Comparison of ENCODE assay signal across 14 mouse cellular contexts in genomic region chrX:103521221-103521716, GRCm38 (mm10).
"Had no signal": no experiment of that assay in that cellular context is flagged by ENCODE, and none has a peak within 500 bp of the region (broad histone marks: within the 10 kb centered on the region; RNA-seq: fewer than 3 reads in every experiment).

No protein-coding gene starts in this region.

- H3K36me3 ChIP-seq: intestine, embryonic 15.5 days; limb, embryonic 13.5 days; midbrain, embryonic 13.5 days had no signal

- ATAC-seq: intestine, embryonic 15.5 days; midbrain, embryonic 13.5 days had no signal

- H3K4me3 ChIP-seq: intestine, embryonic 15.5 days; layer of hippocampus, adult 2 months; limb, embryonic 13.5 days; midbrain, embryonic 13.5 days had no signal

- H3K27ac ChIP-seq: intestine, embryonic 15.5 days; layer of hippocampus, adult 2 months; limb, embryonic 13.5 days; liver, embryonic 14.5 days; midbrain, embryonic 13.5 days had no signal

- DNase-seq: kidney, adult 8-10 months; left cerebral cortex, postnatal 4 days; lung, adult 18-20 months; lung, postnatal 4 days; right cerebral cortex, adult 18-20 months; right cerebral cortex, postnatal 25 days; spleen, adult 18-20 months; thymus, adult 2 months; thymus, postnatal 25 days had no signal
